Mouse (Mus musculus): ENCODE measurements around the gene Pacsin1. TPM values are rescaled to one million over a fixed set of nuclear protein-coding genes. Genes with fewer than 3 reads are reported as not detected.

The Pacsin1 gene
- polyA plus RNA-seq, 1 experiment from 2014 or later, result 32.1 TPM

DNA sequence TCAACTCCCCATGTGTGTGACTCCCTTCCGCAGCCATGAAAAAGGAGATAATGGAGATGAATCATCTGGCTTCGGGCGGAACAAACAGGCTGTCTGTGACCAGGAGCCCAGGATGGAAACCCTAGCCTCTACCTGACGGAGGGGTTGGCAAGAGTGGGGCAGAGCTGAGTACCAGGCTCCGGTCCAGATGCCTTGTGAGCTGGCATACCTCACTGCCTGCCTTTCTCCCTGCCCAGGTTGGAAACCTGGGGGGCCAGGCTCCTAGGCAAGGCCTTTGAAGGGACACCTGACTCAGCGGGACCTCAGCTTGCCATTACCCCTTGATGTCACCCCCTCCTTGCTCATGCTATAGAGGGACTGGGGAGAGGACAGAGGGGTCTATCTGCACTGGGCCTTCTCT is 85.7 kb downstream of the Pacsin1 start:
- Histone ChIP-seq H3K4me3 (no peak overlapping the region), H3K9ac (replicated peaks) (no peak overlapping the region), H3K27me3 (no peaks in the 10 kb centered on the region), H3K9me3 (no peaks in the 10 kb centered on the region), H3K36me3 (no peaks in the 10 kb centered on the region), H3K27ac (replicated peaks) (no peak overlapping the region), H3K4me2 (replicated peaks) (no peak overlapping the region), H3K4me1 (no peaks in the 10 kb centered on the region)
- WGBS, result 90% methylated on average over 6 of the region's 6 CpGs
- ATAC-seq (replicated peaks), result no peak

DNA sequence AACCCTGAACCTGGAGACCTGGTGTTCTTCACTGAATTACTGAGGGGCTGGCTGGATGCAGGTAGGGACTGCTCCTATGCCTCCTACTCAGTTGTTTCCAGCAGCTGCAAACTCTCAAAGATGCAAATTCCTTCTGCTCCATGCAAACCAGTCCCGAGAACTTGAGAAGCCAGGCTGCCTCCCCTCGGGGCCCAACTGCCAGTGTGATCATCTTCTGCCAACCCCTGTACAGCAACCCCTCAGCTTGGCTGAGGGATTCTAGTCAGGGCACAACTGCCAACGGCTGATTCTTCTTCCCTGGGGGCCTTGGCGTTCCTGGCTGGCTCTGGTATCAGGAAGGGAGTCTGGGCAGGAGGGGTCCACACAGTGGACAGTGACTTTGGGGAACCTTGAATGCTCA is 91.1 kb downstream of the Pacsin1 start:
- H3K36me3 ChIP-seq, result no peaks in the 10 kb centered on the region
- 71% methylated on average over 4 of the region's 4 CpGs for WGBS
- ATAC-seq (replicated peaks), result no peak
- H3K4me2 ChIP-seq (replicated peaks), result no peak overlapping the region
- H3K9ac ChIP-seq (replicated peaks), result no peak overlapping the region
- no peaks in the 10 kb centered on the region for H3K4me1 ChIP-seq
- no peak overlapping the region for H3K4me3 ChIP-seq
- H3K27me3 ChIP-seq, result no peaks in the 10 kb centered on the region
- H3K9me3 ChIP-seq, result no peaks in the 10 kb centered on the region
- H3K27ac ChIP-seq (replicated peaks), result no peak overlapping the region

GRCm38 (mm10) chr17:27748123-27748522 is 92.8 kb downstream of the Pacsin1 start:
- no peaks in the 10 kb centered on the region for H3K4me1 ChIP-seq
- no peak overlapping the region for H3K4me3 ChIP-seq
- H3K9me3 ChIP-seq, result no peaks in the 10 kb centered on the region
- 84% methylated on average over 2 of the region's 2 CpGs for WGBS
- ATAC-seq (replicated peaks), result no peak
- no peaks in the 10 kb centered on the region for H3K27me3 ChIP-seq
- H3K27ac ChIP-seq (replicated peaks), result no peak overlapping the region
- no peak overlapping the region for H3K9ac ChIP-seq (replicated peaks)
- H3K4me2 ChIP-seq (replicated peaks), result no peak overlapping the region
- H3K36me3 ChIP-seq, result no peaks in the 10 kb centered on the region

DNA sequence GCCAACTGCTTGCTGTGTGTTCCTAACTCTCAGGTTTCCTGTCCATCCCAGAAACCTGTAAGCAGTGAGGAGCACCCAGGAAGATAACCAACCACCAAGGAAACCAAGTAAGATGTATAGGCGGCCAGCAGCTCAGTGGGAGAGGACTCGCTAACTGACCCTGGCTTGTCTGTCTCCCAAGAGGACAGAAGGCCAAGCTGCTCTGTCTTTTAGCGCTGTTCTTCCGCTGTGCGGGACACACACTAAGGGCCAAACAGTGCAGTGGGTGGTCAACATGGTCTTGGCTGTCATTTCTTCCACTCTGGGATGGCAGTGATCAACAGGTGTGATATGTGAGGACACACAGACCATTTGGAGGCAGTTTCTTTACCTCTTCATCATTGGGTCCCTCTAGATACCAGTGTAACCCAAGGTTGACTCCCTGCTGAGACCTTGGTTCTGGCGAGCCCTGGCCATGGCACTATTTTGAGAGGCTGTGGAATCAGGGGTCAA is 95.2 kb downstream of the Pacsin1 start:
- H3K27ac ChIP-seq (replicated peaks), result no peak overlapping the region
- H3K9ac ChIP-seq (replicated peaks), result no peak overlapping the region
- no peaks in the 10 kb centered on the region for H3K4me1 ChIP-seq
- no peak overlapping the region for H3K4me3 ChIP-seq
- no peaks in the 10 kb centered on the region for H3K36me3 ChIP-seq
- no peaks in the 10 kb centered on the region for H3K9me3 ChIP-seq
- H3K27me3 ChIP-seq, result no peaks in the 10 kb centered on the region
- no peak overlapping the region for H3K4me2 ChIP-seq (replicated peaks)
- 92% methylated on average over 6 of the region's 6 CpGs for WGBS
- ATAC-seq (replicated peaks), result no peak

- Histone ChIP-seq H3K4me2 (replicated peaks) (no peak overlapping the region), H3K4me3 (no peak overlapping the region), H3K9me3 (no peaks in the 10 kb centered on the region), H3K36me3 (no peaks in the 10 kb centered on the region), H3K27ac (replicated peaks) (no peak overlapping the region), H3K9ac (replicated peaks) (no peak overlapping the region), H3K27me3 (no peaks in the 10 kb centered on the region), H3K4me1 (no peaks in the 10 kb centered on the region)
- ATAC-seq (replicated peaks), result no peak
- WGBS, result 90% methylated on average over 8 of the region's 8 CpGs
Observed at GRCm38 (mm10) chr17:27751314-27752202, 96.2 kb downstream of the Pacsin1 start.

DNA sequence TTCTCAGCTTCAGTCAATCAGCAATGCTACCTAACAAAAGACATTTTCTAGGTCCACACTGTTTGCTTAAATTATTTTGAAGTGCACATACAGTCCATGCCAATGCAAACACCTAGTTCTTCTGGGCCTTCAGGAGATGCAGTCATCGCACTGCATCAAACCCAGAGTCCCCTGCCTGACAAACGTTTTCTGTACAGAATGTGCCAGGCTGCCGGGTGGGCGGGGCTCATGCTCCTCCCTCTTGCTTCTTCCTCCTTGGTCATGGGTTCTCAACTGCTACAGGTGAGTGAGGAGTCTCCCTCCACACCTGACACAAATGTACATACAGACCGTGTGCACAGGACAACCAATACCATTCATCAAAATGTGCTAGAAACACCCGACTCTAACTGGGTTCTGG is 104.9 kb downstream of the Pacsin1 start:
- Histone ChIP-seq H3K9ac (replicated peaks) (no peak overlapping the region), H3K4me3 (no peak overlapping the region), H3K27me3 (no peaks in the 10 kb centered on the region), H3K36me3 (peaks cover 9% of the 10 kb centered on the region), H3K27ac (replicated peaks) (no peak overlapping the region), H3K4me2 (replicated peaks) (no peak overlapping the region), H3K9me3 (no peaks in the 10 kb centered on the region), H3K4me1 (no peaks in the 10 kb centered on the region)
- WGBS, result 84% methylated on average over 6 of the region's 6 CpGs
- no peak for ATAC-seq (replicated peaks)

Other genes starting within 250 kb of the Pacsin1 start
- gene Grm4, start 134.1 kb upstream of the Pacsin1 start, polyA plus RNA-seq (2015; fragmentation: Nextera tagmentation; extraction: Ambion mirVana), result 2.4 and 3.0 TPM in 2 replicates
- 106 and 121 TPM in 2 replicates for gene Hmga1, start 99.0 kb upstream of the Pacsin1 start, polyA plus RNA-seq (2015; fragmentation: Nextera tagmentation; extraction: Ambion mirVana)
- 34.8 and 37.4 TPM in 2 replicates for gene AI413582, start 89.8 kb upstream of the Pacsin1 start, polyA plus RNA-seq (2015; fragmentation: Nextera tagmentation; extraction: Ambion mirVana)
- gene Nudt3, start 32.0 kb upstream of the Pacsin1 start, polyA plus RNA-seq (2015; fragmentation: Nextera tagmentation; extraction: Ambion mirVana), result 273 and 295 TPM in 2 replicates
- not detected in 2 replicates for gene RPS10-NUDT3, start 20.3 kb upstream of the Pacsin1 start, polyA plus RNA-seq (2015; fragmentation: Nextera tagmentation; extraction: Ambion mirVana)
- 578 and 580 TPM in 2 replicates for gene Rps10, start 18.8 kb upstream of the Pacsin1 start, polyA plus RNA-seq (2015; fragmentation: Nextera tagmentation; extraction: Ambion mirVana)
- 0.49 and 0.51 TPM in 2 replicates for gene Spdef, start 73.4 kb downstream of the Pacsin1 start, polyA plus RNA-seq (2015; fragmentation: Nextera tagmentation; extraction: Ambion mirVana)
- 10.6 and 10.8 TPM in 2 replicates for gene D17Wsu92e, start 165.1 kb downstream of the Pacsin1 start, polyA plus RNA-seq (2015; fragmentation: Nextera tagmentation; extraction: Ambion mirVana)
- 299 and 322 TPM in 2 replicates for gene Snrpc, start 182.6 kb downstream of the Pacsin1 start, polyA plus RNA-seq (2015; fragmentation: Nextera tagmentation; extraction: Ambion mirVana)
- 5.2 and 5.3 TPM in 2 replicates for gene Uhrf1bp1, start 200.9 kb downstream of the Pacsin1 start, polyA plus RNA-seq (2015; fragmentation: Nextera tagmentation; extraction: Ambion mirVana)